Comparison of ENCODE assay signal across 7 mouse cellular contexts in genomic region chr1:82289990-82290681, GRCm38 (mm10). TPM values are rescaled to one million over a fixed set of nuclear protein-coding genes. Genes with fewer than 3 reads are reported as not detected.
A peak's percentile ranks its signal among the peaks of the same experiment; 100 is the strongest.
DNase-seq lines count a peak whose midpoint lies in the region; ATAC-seq and TF ChIP-seq lines count a peak whose summit lies in the region.

No protein-coding gene starts in this region.

- H3K4me2 ChIP-seq in limb, embryonic 13.5 days (replicated peaks): peak overlapping the region; percentile 92
- peak overlapping the region; percentile 98 for H3K4me2 ChIP-seq in myocyte (ENCODE audit: low read depth)
- H3K4me2 ChIP-seq in stomach, postnatal 0 days (replicated peaks; ENCODE audit: low read depth): peak overlapping the region; percentile 86

- no peak for TF ChIP-seq EP300 in stomach, postnatal 0 days (optimal IDR thresholded peaks at IDR 0.05)

- no peak for ATAC-seq in limb, embryonic 13.5 days (ENCODE audit: low FRiP score, low read depth)
- no peak for ATAC-seq in stomach, postnatal 0 days (ENCODE audit: low FRiP score, low TSS enrichment)

- no peaks in the 10 kb centered on the region for H3K4me1 ChIP-seq in bone marrow, adult 2 months (ENCODE audit: control insufficient read depth, insufficient read depth, low read length)
- peaks cover 46% of the 10 kb centered on the region for H3K4me1 ChIP-seq in limb, embryonic 13.5 days
- H3K4me1 ChIP-seq in stomach, postnatal 0 days (replicated peaks; ENCODE audit: control insufficient read depth, insufficient read depth): peaks cover 2% of the 10 kb centered on the region; the same call in 1 of the 2 replicates

- peaks cover 26% of the 10 kb centered on the region for H3K36me3 ChIP-seq in limb, embryonic 13.5 days
- no peaks in the 10 kb centered on the region for H3K36me3 ChIP-seq in myocyte (ENCODE audit: control insufficient read depth, insufficient read depth)
- no peaks in the 10 kb centered on the region for H3K36me3 ChIP-seq in stomach, postnatal 0 days (ENCODE audit: control insufficient read depth, insufficient read depth, low read length)

- peak; percentile 70 for DNase-seq in embryo, embryonic 10.5 days (ENCODE audit: low spot score)
- DNase-seq in heart, adult 11 months: peak; percentile 96
- peak; percentile 58 for DNase-seq in kidney, adult 11 months
- DNase-seq in stomach, postnatal 0 days (ENCODE audit: low spot score): peak; percentile 43

- peaks cover 5% of the 10 kb centered on the region; the same call in 1 of the 2 replicates for H3K9me3 ChIP-seq in limb, embryonic 13.5 days
- H3K9me3 ChIP-seq in stomach, postnatal 0 days (ENCODE audit: control insufficient read depth, low read length): no peaks in the 10 kb centered on the region

- H3K27ac ChIP-seq in bone marrow, adult 2 months (ENCODE audit: control insufficient read depth, insufficient read depth, low read depth, low read length, poor library complexity): 0 out of 2 replicates have a peak overlapping the region, but pooled peaks have one; percentile 17
- H3K27ac ChIP-seq in limb, embryonic 13.5 days: peak overlapping the region; percentile 97
- peak overlapping the region; percentile 94 for H3K27ac ChIP-seq in stomach, postnatal 0 days (replicated peaks)

- H3K9ac ChIP-seq in limb, embryonic 13.5 days: peak overlapping the region; percentile 84
- peak overlapping the region; percentile 74 for H3K9ac ChIP-seq in stomach, postnatal 0 days (ENCODE audit: low read length)

- peak overlapping the region; percentile 54 for H3K4me3 ChIP-seq in bone marrow, adult 2 months (replicated peaks; ENCODE audit: control insufficient read depth, low read depth, low read length)
- H3K4me3 ChIP-seq in limb, embryonic 13.5 days: peak overlapping the region; percentile 75
- H3K4me3 ChIP-seq in myocyte: peak overlapping the region; percentile 96
- peak overlapping the region; percentile 67 for H3K4me3 ChIP-seq in stomach, postnatal 0 days (ENCODE audit: low read depth, low read length)

- peak overlapping the region; percentile 27 for H3ac ChIP-seq in myocyte (ENCODE audit: control insufficient read depth, insufficient read length)

- peaks cover 53% of the 10 kb centered on the region for H3K79me2 ChIP-seq in myocyte (ENCODE audit: control insufficient read depth, insufficient read depth)

- H3K27me3 ChIP-seq in limb, embryonic 13.5 days: no peaks in the 10 kb centered on the region
- no peaks in the 10 kb centered on the region for H3K27me3 ChIP-seq in myocyte (ENCODE audit: control insufficient read depth, insufficient read depth, insufficient read length)
- no peaks in the 10 kb centered on the region for H3K27me3 ChIP-seq in stomach, postnatal 0 days (ENCODE audit: control insufficient read depth, insufficient read depth, low read length)

- TF ChIP-seq CTCF in bone marrow, adult 2 months (IDR thresholded peaks at IDR 0.05; ENCODE audit: control insufficient read depth, insufficient read depth, low read length): no peak
- TF ChIP-seq CTCF in stomach, postnatal 0 days (IDR thresholded peaks at IDR 0.05; ENCODE audit: low read depth): peak; percentile 52

- WGBS in bone marrow, adult 2 months: 3% methylated on average over 45 of the region's 45 CpGs
- WGBS in limb, embryonic 13.5 days: under 1% methylated on average over 45 of the region's 45 CpGs
- under 1% methylated on average over 45 of the region's 45 CpGs for WGBS in stomach, postnatal 0 days

- TF ChIP-seq POLR2A in bone marrow, adult 2 months (IDR thresholded peaks at IDR 0.05; ENCODE audit: borderline replicate concordance, control insufficient read depth, low read depth, low read length): peak; percentile 21; the same call in 1 of the 2 replicates
- no peak for TF ChIP-seq POLR2A in myocyte (IDR thresholded peaks at IDR 0.05; ENCODE audit: insufficient read length, low read depth)

TF ChIP-seq in myocyte, 11 proteins besides CTCF, POLR2A, EP300 and RAD21:
- peak in 1 of 3 experiments; percentile 36 for TF ChIP-seq MYOD1 (IDR thresholded peaks at IDR 0.05; ENCODE audit: control insufficient read depth in 1 of 3, insufficient read length in 2 of 3, low read depth in 2 of 3)
- TF ChIP-seq TCF12 (IDR thresholded peaks at IDR 0.05; ENCODE audit: insufficient read depth, poor library complexity, severe bottlenecking): no peak
- peak in 2 of 3 experiments; percentile 60 to 75 for TF ChIP-seq MYOG (IDR thresholded peaks at IDR 0.05; ENCODE audit: control insufficient read depth in 1 of 3, insufficient read depth in 1 of 3, insufficient read length in 2 of 3, low read depth in 2 of 3)

RNA-seq across cellular contexts. Expression of gene Irs1, which starts 1.1 kb away (rescaled TPM):
- polyA plus RNA-seq in bone marrow, adult 2 months (2011; ENCODE audit: insufficient read depth, insufficient read length, low replicate concordance, missing spikeins): 1.7 and 1.9 TPM in 2 replicates
- 10.7 and 11.8 TPM in 2 replicates for polyA plus RNA-seq in limb, embryonic 13.5 days (2015; fragmentation: Nextera tagmentation; extraction: Ambion mirVana)
- polyA plus RNA-seq in myocyte (2012; fragmentation: generic; extraction: Trizol): 3.9 TPM
- polyA plus RNA-seq in stomach, postnatal 0 days (2015; fragmentation: Nextera tagmentation; extraction: Ambion mirVana): 1.6 and 1.9 TPM in 2 replicates

RNA-seq across cellular contexts. Expression of gene Rhbdd1, which starts 26.1 kb away (rescaled TPM):
- 2.7 and 4.6 TPM in 2 replicates for polyA plus RNA-seq in bone marrow, adult 2 months (2011; ENCODE audit: insufficient read depth, insufficient read length, low replicate concordance, missing spikeins)
- 7.6 TPM in 2 replicates for polyA plus RNA-seq in limb, embryonic 13.5 days (2015; fragmentation: Nextera tagmentation; extraction: Ambion mirVana)
- polyA plus RNA-seq in myocyte (2012; fragmentation: generic; extraction: Trizol): 43.3 TPM
- polyA plus RNA-seq in stomach, postnatal 0 days (2015; fragmentation: Nextera tagmentation; extraction: Ambion mirVana): 7.5 and 7.9 TPM in 2 replicates

RNA-seq across cellular contexts. Expression of gene Gm9747, which starts 57.2 kb away (rescaled TPM):
- polyA plus RNA-seq in bone marrow, adult 2 months (2011; ENCODE audit: insufficient read depth, insufficient read length, low replicate concordance, missing spikeins): not detected in 2 replicates
- 32.1 and 34.9 TPM in 2 replicates for polyA plus RNA-seq in limb, embryonic 13.5 days (2015; fragmentation: Nextera tagmentation; extraction: Ambion mirVana)
- polyA plus RNA-seq in myocyte (2012; fragmentation: generic; extraction: Trizol): 4.0 TPM
- 6.2 and 6.9 TPM in 2 replicates for polyA plus RNA-seq in stomach, postnatal 0 days (2015; fragmentation: Nextera tagmentation; extraction: Ambion mirVana)

Comparison
In these comparisons a context has a peak if more than half of its experiments do, and no peak if none do; other contexts are left out.
1. H3K27ac ChIP-seq: peak in every context shown above with its lines; median percentile 97 in limb, embryonic 13.5 days; 94 in stomach, postnatal 0 days; 17 in bone marrow, adult 2 months.
2. DNase-seq: peak in every context shown above with its lines; median percentile 96 in heart, adult 11 months; 70 in embryo, embryonic 10.5 days; 58 in kidney, adult 11 months; 43 in stomach, postnatal 0 days.